ENCODE assay signal across 14 mouse cellular contexts in genomic region chr15:93845801-93846200, GRCm38 (mm10).
A peak's percentile ranks its signal among the peaks of the same experiment; 100 is the strongest.
DNase-seq lines count a peak whose midpoint lies in the region; ATAC-seq lines count a peak whose summit lies in the region.
"Had no signal": no experiment of that assay in that cellular context is flagged by ENCODE, and none has a peak within 500 bp of the region (broad histone marks: within the 10 kb centered on the region; RNA-seq: fewer than 3 reads in every experiment).

No protein-coding gene starts in this region.

- no peaks in the 10 kb centered on the region for H3K36me3 ChIP-seq in heart, embryonic 12.5 days
- H3K36me3 ChIP-seq: midbrain, embryonic 12.5 days had no signal

- DNase-seq in heart, postnatal 10 days = no peak
- peak; percentile 2 for DNase-seq in ovary, postnatal 14 days (ENCODE audit: low spot score)
- no peak for DNase-seq in ovary, postnatal 36 days (ENCODE audit: low spot score)
- peak; percentile 68 to 71 for DNase-seq in layer of hippocampus, postnatal 36 days
- DNase-seq in right cerebral cortex, postnatal 36 days (ENCODE audit: low spot score in 2 of 2) = peak; percentile 75 to 84
- no peak for DNase-seq in gastrocnemius, postnatal 36 days
- no peak for DNase-seq in thymus, postnatal 0 days (ENCODE audit: low spot score)
- DNase-seq: cerebellum, adult 2 months; gastrocnemius, adult 2 months; kidney, adult 2 months; kidney, postnatal 4 days had no signal

- ATAC-seq in heart, embryonic 12.5 days (ENCODE audit: insufficient number of reproducible peaks, low FRiP score) = no peak

- H3K27me3 ChIP-seq in heart, embryonic 12.5 days (replicated peaks) = no peaks in the 10 kb centered on the region
- H3K27me3 ChIP-seq: midbrain, embryonic 12.5 days had no signal

- H3K27ac ChIP-seq in heart, embryonic 12.5 days (ENCODE audit: poor library complexity, severe bottlenecking) = no peak overlapping the region
- H3K27ac ChIP-seq: gastrocnemius, adult 2 months; hindbrain, embryonic 14.5 days; midbrain, embryonic 12.5 days had no signal

- intact Hi-C loops in heart, postnatal 10 days (cut with DNase I) = no loop called here
- intact Hi-C loops in gastrocnemius, postnatal 36 days (cut with DNase I) = no loop called here

- peaks cover 7% of the 10 kb centered on the region; the same call in 1 of the 2 replicates for H3K4me1 ChIP-seq in heart, embryonic 12.5 days (replicated peaks)
- H3K4me1 ChIP-seq: midbrain, embryonic 12.5 days had no signal

- H3K9me3 ChIP-seq in heart, embryonic 12.5 days (replicated peaks) = peaks cover 3% of the 10 kb centered on the region; the same call in 1 of the 2 replicates
- H3K9me3 ChIP-seq: midbrain, embryonic 12.5 days had no signal

- WGBS in heart, embryonic 12.5 days = 36% methylated on average over 6 of the region's 6 CpGs

- H3K4me2 ChIP-seq in heart, embryonic 12.5 days = peak overlapping the region; percentile 9; the same call in 1 of the 2 replicates
- H3K4me2 ChIP-seq: hindbrain, embryonic 14.5 days; midbrain, embryonic 12.5 days had no signal

- H3K4me3 ChIP-seq in heart, embryonic 12.5 days = no peak overlapping the region
- H3K4me3 ChIP-seq: gastrocnemius, adult 2 months; midbrain, embryonic 12.5 days had no signal

- no peak overlapping the region for H3K9ac ChIP-seq in heart, embryonic 12.5 days
- H3K9ac ChIP-seq: hindbrain, embryonic 14.5 days; midbrain, embryonic 12.5 days had no signal

Comparison
In these comparisons a context has a peak if more than half of its experiments do, and no peak if none do; other contexts are left out.
1. DNase-seq: peak in ovary, postnatal 14 days (single experiment), layer of hippocampus, postnatal 36 days (2 of 2) and right cerebral cortex, postnatal 36 days (2 of 2); none in heart, postnatal 10 days (0 of 2), ovary, postnatal 36 days (single experiment), gastrocnemius, postnatal 36 days (0 of 2) and thymus, postnatal 0 days (single experiment).